Mouse (Mus musculus) T-cell, adult 66 days (primary cell): ENCODE results near the gene Lzts3. TPM values are rescaled to one million over a fixed set of nuclear protein-coding genes. Genes with fewer than 3 reads are reported as not detected.

ENCODE experiments used
- total RNA-seq, 2 experiments: library from RNA; stranded (reverse); gene quantifications; 3 replicates in 1 of 2; 4 replicates in 1 of 2; pipeline ENCODE4 v1.2.4; 2023

Gene Lzts3
- 1 to 10 TPM; 4.0 to 5.2 TPM for total RNA-seq

DNA sequence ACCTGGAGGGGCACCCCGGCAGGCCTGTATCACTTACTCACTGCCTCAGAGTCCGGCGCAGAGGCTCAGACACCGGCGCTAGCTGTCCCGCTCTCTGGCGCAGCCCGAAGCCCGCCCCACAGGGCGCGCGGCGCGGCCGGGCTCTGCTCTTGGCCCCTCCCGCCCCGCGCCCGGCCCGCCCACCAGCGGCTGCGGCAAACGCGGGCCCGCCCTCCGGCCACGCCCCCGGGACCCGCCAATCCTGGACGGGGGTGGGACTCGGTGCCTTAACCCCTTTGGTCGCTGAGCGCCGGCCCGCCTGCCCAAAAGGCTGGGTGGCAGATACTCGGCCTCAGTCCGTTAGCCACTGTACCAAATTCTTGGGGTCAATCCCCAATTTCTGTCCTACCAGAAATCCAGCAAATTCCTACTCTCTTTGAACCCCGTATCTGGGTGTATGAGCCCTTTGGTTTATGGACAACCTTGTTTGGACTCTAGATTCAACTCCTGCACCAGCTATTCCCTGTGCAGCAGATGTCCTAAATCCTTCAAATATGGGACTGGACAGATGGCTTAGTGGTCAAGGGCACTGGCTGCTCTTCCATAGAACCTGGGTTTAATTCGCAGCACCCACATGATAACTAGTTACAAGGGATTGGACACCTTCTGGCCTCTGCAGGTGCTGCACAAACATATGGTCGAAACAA is at the start of gene Lzts3:
Lzts3 (minus strand) TSS at position 120 of the 686 bp plus-strand sequence.

DNA sequence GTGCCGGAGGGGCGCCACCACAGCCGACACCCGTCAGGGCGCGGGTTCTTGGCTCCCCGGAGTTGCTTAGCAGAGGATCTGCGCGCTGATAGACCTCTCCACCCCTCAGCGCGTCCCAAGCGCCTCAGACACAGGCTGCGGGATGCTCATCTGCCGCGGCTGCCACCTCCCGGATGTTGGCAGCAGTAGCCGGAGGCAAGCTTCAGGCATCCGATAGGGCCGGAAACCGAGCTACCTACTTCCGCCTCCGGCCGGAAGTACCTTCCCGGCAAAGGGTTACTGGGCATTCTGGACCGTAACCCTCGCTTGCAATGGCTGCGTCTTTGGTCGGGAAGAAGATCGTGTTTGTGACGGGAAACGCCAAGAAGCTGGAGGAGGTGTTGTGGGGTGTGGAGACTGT is 25.0 kb upstream of the Lzts3 start, which contains the start of gene Itpa:
Itpa (plus strand) TSS at position 52 of the 400 bp plus-strand sequence.

DNA sequence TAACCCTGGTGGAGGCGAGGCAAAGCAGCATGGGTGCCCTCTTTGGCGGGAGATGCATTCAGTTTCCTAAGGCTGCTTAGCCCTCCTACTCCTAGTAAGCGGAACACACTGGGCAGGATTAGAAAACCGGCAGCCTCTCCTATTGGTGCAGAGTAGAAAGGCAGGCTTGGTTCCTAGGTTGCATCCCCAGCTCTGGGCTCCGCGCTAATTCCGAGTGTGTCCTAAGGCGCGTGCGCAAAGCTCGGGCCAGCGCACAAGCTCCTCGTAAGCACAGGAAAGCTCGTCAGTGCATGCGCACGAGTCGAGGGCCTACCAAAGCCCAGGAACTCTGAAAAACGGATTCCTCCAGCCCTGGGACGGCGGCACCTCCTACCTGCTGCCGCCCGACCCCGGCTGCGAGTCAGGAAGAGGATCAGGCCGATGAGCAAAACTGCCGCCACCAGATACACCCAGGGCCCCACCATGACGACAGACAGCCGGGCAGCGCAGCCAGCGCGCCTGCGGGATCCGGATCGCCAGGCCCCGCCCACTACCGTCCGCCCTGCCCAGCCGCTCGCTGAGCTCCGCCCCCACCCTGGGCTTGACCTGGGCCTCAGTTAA is 21.6 kb upstream of the Lzts3 start, which contains the start of gene Ddrgk1:
Ddrgk1 (minus strand) TSS at position 558 of the 600 bp plus-strand sequence.

DNA sequence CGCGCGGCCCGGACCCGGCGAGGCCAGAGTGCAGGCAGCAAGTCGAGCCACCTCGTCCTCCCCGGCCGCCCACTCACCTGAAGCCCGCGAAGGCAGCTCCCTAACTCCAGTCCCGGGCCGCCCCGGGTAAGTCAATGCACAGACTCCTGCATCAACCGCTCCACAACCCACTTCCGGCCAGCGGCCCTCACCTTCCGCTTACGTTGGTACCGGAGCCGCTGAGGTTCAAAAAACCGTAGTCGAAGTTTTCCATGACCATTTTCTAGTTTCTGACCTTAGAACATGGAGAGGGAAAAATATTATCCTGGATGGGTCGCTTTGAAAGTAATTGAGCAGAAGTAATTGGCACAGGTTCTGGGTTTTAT is 12.8 kb downstream of the Lzts3 start, which contains the start of the genes Fastkd5 and Ubox5:
Fastkd5 (minus strand) TSS at position 189 of the 365 bp plus-strand sequence.
Ubox5 (minus strand) TSS at position 200 of the 365 bp plus-strand sequence.

Other genes with a start within 250 kb of the Lzts3 start
- gene Cpxm1, start 245.2 kb downstream of the Lzts3 start, total RNA-seq = 1 to 10 TPM in 1 of 2 experiments, not detected in 1; 1.8 TPM
- gene Gm28372, start 237.6 kb downstream of the Lzts3 start, total RNA-seq = not detected
- not detected for gene 1700020A23Rik, start 237.5 kb downstream of the Lzts3 start, total RNA-seq
- gene Tmem239, start 236.3 kb downstream of the Lzts3 start, total RNA-seq = not detected
- gene Vps16, start 218.5 kb downstream of the Lzts3 start, total RNA-seq = 100 to 1,000 TPM; 140 to 159 TPM
- gene Pced1a, start 218.1 kb downstream of the Lzts3 start, total RNA-seq = 10 to 100 TPM; 24.1 to 27.3 TPM
- 100 to 1,000 TPM; 110 to 115 TPM for gene Ptpra, start 192.5 kb downstream of the Lzts3 start, total RNA-seq
- 10 to 100 TPM; 56.9 to 63.7 TPM for gene Mrps26, start 79.1 kb downstream of the Lzts3 start, total RNA-seq
- gene Oxt, start 66.6 kb downstream of the Lzts3 start, total RNA-seq = not detected
- not detected for gene Avp, start 60.2 kb downstream of the Lzts3 start, total RNA-seq
- gene Fastkd5, start 12.8 kb downstream of the Lzts3 start, total RNA-seq = 1 to 10 TPM; 7.1 to 8.0 TPM
- 1 to 10 TPM; 5.7 to 7.5 TPM for gene Ubox5, start 12.8 kb downstream of the Lzts3 start, total RNA-seq
- 100 to 1,000 TPM; 109 to 115 TPM for gene Ddrgk1, start 21.9 kb upstream of the Lzts3 start, total RNA-seq
- gene Itpa, start 24.8 kb upstream of the Lzts3 start, total RNA-seq = 10 to 100 TPM; 17.7 to 21.4 TPM
- gene Slc4a11, start 54.7 kb upstream of the Lzts3 start, total RNA-seq = under 1 TPM; 0.33 to 0.61 TPM